Mouse (Mus musculus) limb, embryonic 11.5 days (tissue): ENCODE data around the gene Kcnh1. TPM values are rescaled to one million over a fixed set of nuclear protein-coding genes. Genes with fewer than 3 reads are reported as not detected.

Experiments used
- ATAC-seq: fragments of 200-750 bp; cut with Nextera tagmentation; 2 replicates; pipeline ENCODE4 v1.8.0; 2017; ENCODE audit warnings: low read depth; ENCODE audit not compliant: insufficient number of reproducible peaks, low FRiP score, low TSS enrichment
- DNase-seq: peaks from one replicate; pipeline ENCODE4 v3.0.0-alpha.2; 2015; ENCODE audit warnings: low spot score
- H3K27ac ChIP-seq: fragments of 300-500 bp; sonication (generic); replicated peaks from 2 replicates; pipeline ENCODE4 v1.5.1; 2014; ENCODE audit warnings: low read depth, mild to moderate bottlenecking, low read length
- H3K27me3 ChIP-seq: fragments of 300-500 bp; sonication (generic); 2 replicates; pipeline ENCODE4 v1.6.1; 2014; ENCODE audit warnings: mild to moderate bottlenecking, low read length, mixed read lengths; ENCODE audit not compliant: control insufficient read depth, insufficient read depth
- H3K36me3 ChIP-seq: fragments of 300-500 bp; sonication (generic); 2 replicates; pipeline ENCODE4 v1.6.1; 2014; ENCODE audit warnings: mild to moderate bottlenecking, low read length, moderate library complexity, mixed read lengths; ENCODE audit not compliant: control insufficient read depth, insufficient read depth
- H3K4me1 ChIP-seq: fragments of 300-500 bp; sonication (generic); 2 replicates; pipeline ENCODE4 v1.6.1; 2014; ENCODE audit warnings: low read length, mixed read lengths; ENCODE audit not compliant: control insufficient read depth, insufficient read depth
- H3K4me2 ChIP-seq: fragments of 300-500 bp; sonication (generic); 2 replicates; pipeline ENCODE4 v1.6.1; 2014; ENCODE audit warnings: low read depth, mild to moderate bottlenecking, moderate library complexity; ENCODE audit not compliant: severe bottlenecking
- H3K4me3 ChIP-seq: fragments of 300-500 bp; sonication (generic); 2 replicates; pipeline ENCODE4 v1.5.1; 2014; ENCODE audit warnings: low read depth, low read length
- H3K9ac ChIP-seq: fragments of 300-500 bp; sonication (generic); 2 replicates; pipeline ENCODE4 v1.6.1; 2014; ENCODE audit warnings: mild to moderate bottlenecking, low read length
- H3K9me3 ChIP-seq: fragments of 300-500 bp; sonication (generic); 2 replicates; pipeline ENCODE4 v1.6.1; 2016; ENCODE audit warnings: low read length; ENCODE audit not compliant: control insufficient read depth
- WGBS: fragments of 180-500 bp; shearing (Covaris S2); extraction: QIAGEN DNeasy Blood & Tissue Kit; methylation state at CpG from one replicate; pipeline ENCODE4 v1.1.7; 2014; 5-methylcytosine and 5-hydroxymethylcytosine counted together
- polyA plus RNA-seq: library from polyadenylated mRNA; unstranded; fragments of >200 nt; fragmentation: Nextera tagmentation; extraction: Ambion mirVana; gene quantifications from 2 replicates; pipeline ENCODE4 v1.2.1, GENCODE M21; 2014

The Kcnh1 gene
- polyA plus RNA-seq, 1 experiment from 2014 or later = 0.03 TPM

DNA sequence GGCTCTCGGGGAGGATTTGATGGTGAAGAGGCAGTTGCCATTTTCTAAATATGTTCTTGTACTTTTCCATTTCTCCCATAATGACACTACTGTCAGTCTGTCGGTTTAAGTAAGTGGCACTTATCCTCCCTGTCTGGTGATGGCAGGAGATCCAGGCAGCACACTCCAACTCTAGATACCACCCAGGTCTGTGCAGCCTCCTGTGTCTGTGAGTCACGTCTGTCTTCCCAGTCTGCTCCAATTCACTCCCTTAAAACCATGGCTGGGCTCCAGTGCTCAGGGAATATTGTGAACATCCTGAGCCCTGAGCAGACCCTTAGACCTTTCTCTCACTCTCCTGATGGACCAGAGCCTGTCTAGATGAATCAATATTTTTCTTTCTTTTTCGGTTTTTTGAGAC, 151.2 kb downstream of the Kcnh1 start:
- Histone ChIP-seq H3K9me3 (no peaks in the 10 kb centered on the region; the same call in 1 of the 2 replicates), H3K27ac (no peak overlapping the region), H3K27me3 (no peaks in the 10 kb centered on the region), H3K36me3 (no peaks in the 10 kb centered on the region), H3K4me1 (no peaks in the 10 kb centered on the region), H3K4me3 (no peak overlapping the region), H3K9ac (no peak overlapping the region), H3K4me2 (no peak overlapping the region)
- DNase-seq = no peak
- ATAC-seq = no peak
- 82% methylated on average over 4 of the region's 4 CpGs for WGBS

DNA sequence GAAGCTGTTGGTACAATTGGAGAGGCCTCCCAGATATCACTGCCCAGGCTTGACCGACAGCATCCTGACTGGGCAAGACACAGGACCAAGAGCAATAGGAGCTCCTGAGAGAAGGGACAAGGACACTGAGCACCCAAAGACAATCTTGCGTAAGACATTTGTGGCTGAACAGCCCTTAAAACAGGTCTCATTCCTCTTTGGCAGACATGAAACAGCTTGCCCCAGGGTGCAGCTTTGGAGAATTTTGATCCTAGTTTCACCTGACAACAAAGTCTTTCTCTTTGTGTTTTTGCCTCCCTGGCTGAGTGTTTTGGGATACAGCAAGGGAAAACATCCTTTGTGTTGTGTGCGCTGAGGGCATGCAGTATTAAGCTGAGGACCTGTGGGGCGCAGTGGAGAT, 153.4 kb downstream of the Kcnh1 start:
- no peak for ATAC-seq
- no peak for DNase-seq
- Histone ChIP-seq H3K36me3 (no peaks in the 10 kb centered on the region), H3K9ac (no peak overlapping the region), H3K4me1 (no peaks in the 10 kb centered on the region), H3K4me2 (no peak overlapping the region), H3K27ac (no peak overlapping the region), H3K27me3 (no peaks in the 10 kb centered on the region), H3K9me3 (no peaks in the 10 kb centered on the region), H3K4me3 (no peak overlapping the region)
- WGBS = 90% methylated on average over 4 of the region's 4 CpGs

DNA sequence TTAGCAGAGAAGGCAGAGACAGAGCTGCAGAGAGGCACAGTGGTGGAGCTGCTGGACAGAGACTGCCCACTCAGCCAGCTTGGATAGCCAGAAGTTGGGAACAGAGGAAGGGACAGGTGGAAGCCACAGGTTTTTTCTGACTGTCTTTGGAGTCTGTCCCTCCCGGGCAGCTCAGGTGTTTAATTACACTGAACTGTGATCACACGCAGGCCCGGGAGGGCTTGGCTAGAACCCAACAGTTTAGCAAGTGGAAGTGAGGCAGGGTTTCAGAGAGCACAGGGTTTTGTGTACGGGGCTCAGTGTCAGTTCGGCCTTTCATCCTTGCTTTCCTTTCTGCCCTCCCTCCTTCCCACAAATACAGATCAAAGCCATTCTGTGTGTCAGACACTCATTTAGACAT, 156.8 kb downstream of the Kcnh1 start:
- Histone ChIP-seq H3K36me3 (no peaks in the 10 kb centered on the region), H3K9me3 (no peaks in the 10 kb centered on the region), H3K4me1 (no peaks in the 10 kb centered on the region), H3K9ac (no peak overlapping the region), H3K27me3 (no peaks in the 10 kb centered on the region), H3K27ac (no peak overlapping the region), H3K4me3 (no peak overlapping the region), H3K4me2 (no peak overlapping the region)
- 61% methylated on average over 5 of the region's 5 CpGs for WGBS
- ATAC-seq (no peak), DNase-seq (no peak)

DNA sequence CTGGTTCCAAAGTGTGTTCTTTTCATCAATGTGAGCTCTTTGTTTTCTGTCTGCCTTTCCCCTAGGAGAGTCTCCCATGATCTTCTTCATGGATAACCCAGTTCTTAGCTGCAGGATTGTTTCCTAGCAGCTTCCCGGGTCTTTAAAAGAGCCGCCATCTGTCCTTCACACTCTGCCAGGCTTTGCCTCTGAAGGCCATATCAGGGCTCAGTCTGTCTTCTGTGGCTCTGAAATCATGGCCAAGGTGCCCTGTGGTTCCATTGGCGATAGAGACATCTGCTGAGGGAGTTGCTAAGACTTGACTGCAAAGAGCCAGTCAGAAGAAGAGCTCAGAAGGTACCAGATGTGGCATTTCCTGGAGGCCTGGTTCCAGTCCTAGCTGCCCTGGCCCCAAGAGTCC, 165.7 kb downstream of the Kcnh1 start:
- H3K27ac ChIP-seq = no peak overlapping the region
- H3K36me3 ChIP-seq = no peaks in the 10 kb centered on the region
- no peak overlapping the region for H3K4me2 ChIP-seq
- no peak overlapping the region for H3K9ac ChIP-seq
- H3K27me3 ChIP-seq = no peaks in the 10 kb centered on the region
- WGBS = 84% methylated on average over 3 of the region's 3 CpGs
- DNase-seq (no peak), ATAC-seq (no peak)
- H3K4me3 ChIP-seq = no peak overlapping the region
- H3K9me3 ChIP-seq = no peaks in the 10 kb centered on the region
- H3K4me1 ChIP-seq = no peaks in the 10 kb centered on the region

DNA sequence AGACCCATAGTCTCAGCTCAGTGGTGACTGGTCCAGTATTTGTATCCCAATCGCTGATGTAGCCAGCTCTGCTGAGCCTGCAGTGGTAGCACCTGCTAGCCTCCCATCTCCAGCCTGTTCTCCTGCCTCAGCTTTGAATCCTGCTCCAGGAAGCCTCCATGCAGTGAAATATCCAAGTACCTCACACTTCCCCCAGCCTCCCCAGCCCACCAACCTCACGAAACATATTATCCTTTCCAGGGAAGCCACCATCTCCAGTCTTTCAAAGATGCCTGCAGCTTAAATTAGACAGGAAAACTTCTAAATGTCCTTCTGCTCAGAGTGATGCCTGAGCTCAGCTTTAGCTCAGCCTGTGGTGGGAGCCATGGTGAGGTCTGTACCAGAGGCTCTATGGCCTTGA, 168.6 kb downstream of the Kcnh1 start:
- Histone ChIP-seq H3K4me2 (no peak overlapping the region), H3K36me3 (no peaks in the 10 kb centered on the region), H3K9me3 (no peaks in the 10 kb centered on the region), H3K27me3 (no peaks in the 10 kb centered on the region), H3K27ac (no peak overlapping the region), H3K4me3 (no peak overlapping the region), H3K9ac (no peak overlapping the region), H3K4me1 (no peaks in the 10 kb centered on the region)
- DNase-seq (no peak), ATAC-seq (no peak)
- WGBS = 86% methylated on average over 2 of the region's 2 CpGs

DNA sequence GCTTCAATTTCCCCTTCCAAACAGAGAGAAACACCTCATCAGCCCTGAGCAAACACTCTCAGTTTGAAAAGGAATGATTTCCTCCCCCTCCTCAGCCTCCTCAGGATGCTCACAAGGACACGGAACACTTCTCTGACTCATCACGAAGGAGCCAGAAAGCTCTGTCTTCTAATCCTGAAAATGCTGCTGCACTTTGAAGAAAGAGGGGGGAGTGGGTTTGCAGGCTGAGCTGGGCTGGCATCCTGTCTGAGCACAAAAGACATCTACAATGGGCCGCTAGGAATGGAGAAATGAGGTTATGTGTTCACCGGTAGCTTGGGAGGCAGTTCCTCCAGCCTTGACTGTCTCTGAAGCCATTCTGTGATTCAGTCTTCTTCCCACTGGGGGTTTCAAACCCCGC, 177.8 kb downstream of the Kcnh1 start:
- ATAC-seq = no peak
- H3K9me3 ChIP-seq = no peaks in the 10 kb centered on the region

DNA sequence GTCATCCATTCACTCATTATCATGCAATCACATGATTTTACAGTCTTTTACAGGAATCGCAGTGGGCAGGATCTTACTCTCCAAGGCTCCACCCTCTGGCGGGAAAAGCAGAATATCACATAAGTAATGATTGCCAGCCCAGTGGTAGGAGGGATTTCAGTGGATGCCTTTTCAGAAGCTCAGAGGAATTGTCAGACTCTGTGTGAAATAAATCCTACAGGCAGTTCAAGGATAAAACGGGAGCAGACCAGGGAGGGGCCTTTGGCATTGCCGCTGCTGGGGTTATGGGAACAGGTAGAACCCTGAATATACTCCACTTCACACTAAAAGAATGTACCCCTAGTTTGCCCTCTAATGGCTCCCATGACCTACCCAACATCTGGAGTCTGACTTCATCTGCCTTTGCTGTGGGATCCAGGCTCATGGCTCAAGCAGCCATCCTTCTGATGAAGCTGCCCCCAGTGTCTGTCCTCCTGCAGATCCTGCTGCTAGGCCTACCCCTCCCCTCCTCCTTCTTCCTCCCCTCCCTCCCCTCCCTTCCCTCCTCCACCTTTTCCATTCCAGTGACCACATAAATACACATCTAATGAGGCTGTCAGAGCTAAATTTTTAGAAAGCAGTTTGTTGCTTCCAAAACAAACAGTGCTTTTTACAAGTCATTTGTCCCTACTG, 181.5 kb downstream of the Kcnh1 start:
- no peaks in the 10 kb centered on the region for H3K27me3 ChIP-seq
- H3K36me3 ChIP-seq = no peaks in the 10 kb centered on the region; the same call in 1 of the 2 replicates
- H3K4me3 ChIP-seq = no peak overlapping the region
- DNase-seq = no peak
- no peak overlapping the region for H3K4me2 ChIP-seq
- WGBS = 84% methylated on average over 4 of the region's 4 CpGs
- H3K27ac ChIP-seq = no peak overlapping the region
- no peaks in the 10 kb centered on the region for H3K4me1 ChIP-seq
- ATAC-seq = no peak
- H3K9me3 ChIP-seq = no peaks in the 10 kb centered on the region
- no peak overlapping the region for H3K9ac ChIP-seq

More for the DNA sequence above, 177.8 kb downstream of the Kcnh1 start:
- Histone ChIP-seq H3K4me3 (no peak overlapping the region), H3K27ac (no peak overlapping the region), H3K27me3 (no peaks in the 10 kb centered on the region), H3K36me3 (no peaks in the 10 kb centered on the region), H3K4me2 (no peak overlapping the region), H3K4me1 (no peaks in the 10 kb centered on the region), H3K9ac (no peak overlapping the region)
- DNase-seq = no peak
- 78% methylated on average over 5 of the region's 5 CpGs for WGBS

DNA sequence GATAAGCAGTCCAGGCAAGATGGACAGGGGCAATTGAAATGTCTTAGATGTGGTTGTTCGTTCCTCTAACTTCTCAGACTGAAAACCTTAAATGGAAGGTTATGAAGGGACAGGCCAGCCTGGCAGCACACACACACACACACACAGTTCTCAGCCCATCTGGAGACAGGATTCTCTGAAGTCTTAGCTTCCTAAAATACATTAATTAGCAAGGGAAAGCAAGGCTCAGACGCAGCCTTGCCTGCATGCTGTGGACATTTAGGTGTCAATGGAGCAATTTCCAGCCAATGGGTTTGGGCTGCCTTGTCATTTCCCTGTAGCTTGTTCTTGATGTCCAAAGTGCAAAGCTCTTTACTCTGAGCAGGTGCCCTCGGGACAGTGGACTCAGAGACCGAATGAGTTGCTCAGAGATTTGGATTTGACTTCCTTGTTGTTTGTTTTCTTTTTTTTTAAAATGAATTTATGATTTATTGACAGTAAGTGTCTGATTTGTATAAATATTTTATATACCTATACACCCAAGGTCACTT, 188.0 kb downstream of the Kcnh1 start:
- H3K9me3 ChIP-seq = no peaks in the 10 kb centered on the region
- WGBS = 81% methylated on average over 4 of the region's 4 CpGs
- H3K36me3 ChIP-seq = no peaks in the 10 kb centered on the region; the same call in 1 of the 2 replicates
- H3K4me3 ChIP-seq = no peak overlapping the region
- H3K4me2 ChIP-seq = no peak overlapping the region
- no peak for ATAC-seq
- H3K27me3 ChIP-seq = no peaks in the 10 kb centered on the region
- no peaks in the 10 kb centered on the region for H3K4me1 ChIP-seq
- DNase-seq = no peak
- no peak overlapping the region for H3K27ac ChIP-seq
- H3K9ac ChIP-seq = no peak overlapping the region

DNA sequence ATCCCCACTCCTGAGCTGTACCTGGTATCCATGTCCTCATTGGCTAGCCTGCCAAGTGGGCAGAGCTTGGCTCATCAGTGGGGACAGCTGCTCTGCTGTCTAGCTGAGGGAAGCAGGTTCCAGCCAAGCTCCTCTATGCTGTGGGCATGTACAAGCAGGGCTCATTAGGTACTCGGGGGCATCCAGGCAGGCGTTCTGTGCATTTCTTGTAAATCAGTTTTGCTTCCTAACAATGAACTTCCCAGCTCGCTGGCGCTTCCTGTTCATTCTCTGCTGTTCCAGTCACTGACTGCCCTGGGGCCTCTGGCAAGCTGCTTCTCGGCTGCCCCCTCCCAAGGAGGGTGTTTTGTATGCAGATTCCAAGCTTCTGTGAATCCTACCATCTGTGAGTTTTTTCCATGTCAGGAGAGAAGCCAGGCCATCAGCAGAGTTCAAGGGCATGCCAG, 190.0 kb downstream of the Kcnh1 start:
- no peak overlapping the region for H3K4me2 ChIP-seq
- no peak overlapping the region for H3K4me3 ChIP-seq
- 57% methylated on average over 5 of the region's 5 CpGs for WGBS
- H3K9me3 ChIP-seq = no peaks in the 10 kb centered on the region
- DNase-seq (no peak), ATAC-seq (no peak)
- H3K27ac ChIP-seq = no peak overlapping the region
- H3K9ac ChIP-seq = no peak overlapping the region
- H3K4me1 ChIP-seq = no peaks in the 10 kb centered on the region
- no peaks in the 10 kb centered on the region; the same call in 1 of the 2 replicates for H3K36me3 ChIP-seq
- no peaks in the 10 kb centered on the region for H3K27me3 ChIP-seq
